Mouse (Mus musculus): Measurements from ENCODE around the gene Amot. TPM values are rescaled to one million over a fixed set of nuclear protein-coding genes. Genes with fewer than 3 reads are reported as not detected.
A peak's percentile ranks its signal among the peaks of the same experiment; 100 is the strongest.

The Amot gene
- 17.7 and 25.5 TPM in 2 replicates for polyA plus RNA-seq (2016; fragmentation: Nextera tagmentation; extraction: Ambion mirVana)

- 11% methylated on average over 34 of the region's 34 CpGs for WGBS
- H3K9me3 ChIP-seq, result no peaks in the 10 kb centered on the region
- H3K36me3 ChIP-seq, result no peaks in the 10 kb centered on the region
- peak within 1 kb of the TSS; percentile 61 for H3K4me3 ChIP-seq
- H3K27me3 ChIP-seq (ENCODE audit: insufficient read depth, poor library complexity, severe bottlenecking), result no peaks in the 10 kb centered on the region
- H3K4me1 ChIP-seq, result no peaks in the 10 kb centered on the region
- peak within 1 kb of the TSS; percentile 74 for H3K27ac ChIP-seq
- peak; percentile 93 for DNase-seq (ENCODE audit: low spot score)
Observed at GRCm38 (mm10) chrX:145504717-145505415, at the start of gene Amot. Amot (minus strand) TSS chrX:145505181.

- Histone ChIP-seq H3K4me1 (no peaks in the 10 kb centered on the region), H3K27ac (no peak overlapping the region), H3K4me3 (no peak overlapping the region), H3K27me3 (ENCODE audit: insufficient read depth, poor library complexity, severe bottlenecking) (no peaks in the 10 kb centered on the region), H3K36me3 (no peaks in the 10 kb centered on the region), H3K9me3 (no peaks in the 10 kb centered on the region)
- WGBS, result 77% methylated on average over 3 of the region's 3 CpGs
- DNase-seq (ENCODE audit: low spot score), result no peak
Observed at GRCm38 (mm10) chrX:145545060-145545459, 40.1 kb upstream of the Amot start.

DNA sequence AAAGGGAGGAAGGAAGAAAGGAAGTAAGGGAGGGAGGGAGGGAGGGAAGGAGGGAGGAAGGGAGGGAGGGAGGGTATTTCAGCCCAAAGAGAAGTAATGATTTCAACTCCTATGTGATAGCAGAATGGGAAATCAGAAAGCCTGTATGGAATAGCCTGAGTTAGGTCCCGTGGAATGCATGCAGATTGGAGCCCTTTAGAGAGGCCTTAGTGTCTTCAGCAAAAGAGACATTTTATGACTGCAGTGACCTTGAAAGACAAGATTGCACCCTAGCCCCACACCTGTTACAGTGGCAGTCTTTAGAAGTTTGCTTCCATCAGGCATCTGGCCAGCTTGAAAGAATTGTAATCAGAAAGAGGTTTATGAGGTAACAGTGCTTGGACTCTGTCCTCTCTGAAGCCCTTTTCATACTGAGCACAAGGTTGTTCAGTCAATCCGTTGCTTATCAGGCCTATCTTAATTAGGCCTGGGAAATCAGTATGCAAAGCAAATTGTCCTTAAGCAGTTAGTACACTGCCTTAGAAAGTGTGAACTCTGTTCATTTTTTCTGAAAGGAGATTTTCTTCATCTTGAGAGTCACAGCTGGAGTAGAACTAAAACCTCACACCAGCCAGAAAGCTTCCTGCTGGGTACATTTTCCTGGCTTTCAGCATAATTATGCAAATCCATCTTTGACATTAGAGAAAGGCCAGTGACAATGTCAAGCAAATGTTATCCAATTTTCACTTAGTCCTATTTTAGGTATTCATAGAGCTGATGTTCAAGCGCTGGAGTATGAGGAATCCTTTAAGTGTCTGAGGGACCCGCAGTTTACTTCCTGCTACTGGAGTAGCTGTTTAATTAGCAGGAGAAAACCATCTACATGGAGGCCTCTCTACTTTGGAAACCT lies 38.9 kb upstream of the Amot start:
- H3K4me3 ChIP-seq, result no peak overlapping the region
- DNase-seq (ENCODE audit: low spot score), result no peak
- H3K9me3 ChIP-seq, result no peaks in the 10 kb centered on the region
- no peaks in the 10 kb centered on the region for H3K27me3 ChIP-seq (ENCODE audit: insufficient read depth, poor library complexity, severe bottlenecking)
- H3K36me3 ChIP-seq, result no peaks in the 10 kb centered on the region
- H3K27ac ChIP-seq, result no peak overlapping the region
- 62% methylated on average over 4 of the region's 4 CpGs for WGBS
- H3K4me1 ChIP-seq, result no peaks in the 10 kb centered on the region

GRCm38 (mm10) chrX:145541050-145541449 lies 36.1 kb upstream of the Amot start:
- Histone ChIP-seq H3K4me1 (no peaks in the 10 kb centered on the region), H3K27ac (no peak overlapping the region), H3K9me3 (no peaks in the 10 kb centered on the region), H3K4me3 (no peak overlapping the region), H3K36me3 (no peaks in the 10 kb centered on the region), H3K27me3 (ENCODE audit: insufficient read depth, poor library complexity, severe bottlenecking) (no peaks in the 10 kb centered on the region)
- no peak for DNase-seq (ENCODE audit: low spot score)
- 84% methylated on average over 1 of the region's 1 CpGs for WGBS

GRCm38 (mm10) chrX:145540321-145540720 lies 35.3 kb upstream of the Amot start:
- Histone ChIP-seq H3K9me3 (no peaks in the 10 kb centered on the region), H3K27me3 (ENCODE audit: insufficient read depth, poor library complexity, severe bottlenecking) (no peaks in the 10 kb centered on the region), H3K4me1 (no peaks in the 10 kb centered on the region), H3K36me3 (no peaks in the 10 kb centered on the region), H3K4me3 (no peak overlapping the region), H3K27ac (no peak overlapping the region)
- no peak for DNase-seq (ENCODE audit: low spot score)
- 89% methylated on average over 1 of the region's 1 CpGs for WGBS

GRCm38 (mm10) chrX:145529602-145530001 lies 24.6 kb upstream of the Amot start:
- Histone ChIP-seq H3K27ac (no peak overlapping the region), H3K4me1 (no peaks in the 10 kb centered on the region), H3K36me3 (no peaks in the 10 kb centered on the region), H3K4me3 (no peak overlapping the region), H3K9me3 (no peaks in the 10 kb centered on the region), H3K27me3 (ENCODE audit: insufficient read depth, poor library complexity, severe bottlenecking) (no peaks in the 10 kb centered on the region)
- WGBS, result 69% methylated on average over 1 of the region's 1 CpGs
- DNase-seq (ENCODE audit: low spot score), result no peak

GRCm38 (mm10) chrX:145516322-145517066 lies 11.5 kb upstream of the Amot start:
- H3K27ac ChIP-seq, result no peak overlapping the region
- no peaks in the 10 kb centered on the region for H3K27me3 ChIP-seq (ENCODE audit: insufficient read depth, poor library complexity, severe bottlenecking)
- no peaks in the 10 kb centered on the region for H3K4me1 ChIP-seq
- WGBS, result 63% methylated on average over 10 of the region's 10 CpGs
- H3K9me3 ChIP-seq, result no peaks in the 10 kb centered on the region
- no peak overlapping the region for H3K4me3 ChIP-seq
- no peak for DNase-seq (ENCODE audit: low spot score)
- H3K36me3 ChIP-seq, result no peaks in the 10 kb centered on the region

GRCm38 (mm10) chrX:145515498-145516158 lies 10.6 kb upstream of the Amot start:
- Histone ChIP-seq H3K4me1 (no peaks in the 10 kb centered on the region), H3K4me3 (no peak overlapping the region), H3K27ac (no peak overlapping the region), H3K36me3 (no peaks in the 10 kb centered on the region), H3K27me3 (ENCODE audit: insufficient read depth, poor library complexity, severe bottlenecking) (no peaks in the 10 kb centered on the region), H3K9me3 (no peaks in the 10 kb centered on the region)
- DNase-seq (ENCODE audit: low spot score), result no peak
- 57% methylated on average over 9 of the region's 9 CpGs for WGBS

DNA sequence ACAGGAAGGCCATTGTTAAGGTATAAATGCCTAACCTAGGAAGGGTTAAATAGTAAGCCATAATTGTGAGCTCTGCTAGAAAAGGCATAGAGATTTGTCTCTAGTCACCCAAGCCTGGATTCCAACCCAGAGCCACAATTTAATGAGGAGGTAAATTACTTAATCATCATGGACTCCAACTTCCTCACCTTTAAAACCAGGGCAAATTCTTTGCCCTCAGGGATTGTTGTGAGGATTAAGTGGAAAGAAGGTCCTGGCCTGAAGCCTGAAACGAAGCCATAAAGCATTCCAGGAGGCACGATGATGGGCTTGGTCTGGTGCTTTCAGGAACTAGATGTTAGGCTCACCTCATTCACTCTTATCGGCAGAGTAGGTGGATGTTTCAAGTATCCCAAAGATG lies 5.7 kb upstream of the Amot start:
- Histone ChIP-seq H3K4me3 (no peak overlapping the region), H3K27ac (no peak overlapping the region), H3K9me3 (no peaks in the 10 kb centered on the region), H3K36me3 (no peaks in the 10 kb centered on the region), H3K27me3 (ENCODE audit: insufficient read depth, poor library complexity, severe bottlenecking) (no peaks in the 10 kb centered on the region), H3K4me1 (no peaks in the 10 kb centered on the region)
- WGBS, result 58% methylated on average over 3 of the region's 3 CpGs
- DNase-seq (ENCODE audit: low spot score), result no peak

- 12% methylated on average over 14 of the region's 14 CpGs for WGBS
- Histone ChIP-seq H3K4me3 (peak overlapping the region; percentile 61), H3K9me3 (no peaks in the 10 kb centered on the region), H3K27ac (peak overlapping the region; percentile 74), H3K36me3 (no peaks in the 10 kb centered on the region), H3K4me1 (no peaks in the 10 kb centered on the region), H3K27me3 (ENCODE audit: insufficient read depth, poor library complexity, severe bottlenecking) (no peaks in the 10 kb centered on the region)
- peak; percentile 92 for DNase-seq (ENCODE audit: low spot score)
Observed at GRCm38 (mm10) chrX:145505457-145506201, 648 bp upstream of the Amot start.

DNA sequence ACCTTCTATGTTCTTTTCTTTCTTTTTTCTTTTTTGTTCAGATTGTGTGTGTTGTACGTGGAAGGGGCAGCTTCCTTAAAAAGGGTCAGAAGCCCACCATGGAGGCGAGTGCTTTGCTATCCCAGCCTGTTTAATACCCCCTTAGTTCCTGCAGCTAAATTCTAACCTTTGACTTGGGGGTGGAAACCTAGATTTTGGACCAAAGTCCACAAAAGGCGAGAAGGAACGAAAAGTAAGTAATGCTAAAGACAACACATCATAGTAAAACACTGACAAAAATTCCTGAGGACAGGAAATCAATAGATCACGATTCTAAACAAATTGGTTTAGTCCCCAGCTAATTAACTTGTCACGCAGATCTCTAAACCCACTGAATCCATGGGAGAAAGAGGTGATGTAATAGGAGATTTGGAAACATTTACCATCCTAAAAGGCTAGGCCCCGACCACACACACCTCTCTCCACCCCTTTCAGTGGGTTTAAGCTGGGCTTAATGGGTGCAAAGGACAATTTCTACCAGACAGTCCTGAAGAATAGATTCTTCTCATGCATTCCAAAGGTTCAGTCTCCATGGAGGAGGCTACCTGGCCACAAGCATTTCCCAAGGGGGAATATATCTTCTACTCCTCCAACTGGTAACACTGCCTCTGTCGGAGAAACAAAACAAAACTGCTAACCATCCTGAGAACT lies 3.2 kb downstream of the Amot start:
- no peaks in the 10 kb centered on the region for H3K27me3 ChIP-seq (ENCODE audit: insufficient read depth, poor library complexity, severe bottlenecking)
- no peak overlapping the region for H3K4me3 ChIP-seq
- no peak for DNase-seq (ENCODE audit: low spot score)
- 69% methylated on average over 8 of the region's 8 CpGs for whole genome bisulfite sequencing
- H3K36me3 ChIP-seq, result no peaks in the 10 kb centered on the region
- no peaks in the 10 kb centered on the region; the same call in 1 of the 2 replicates for H3K4me1 ChIP-seq
- H3K27ac ChIP-seq, result no peak overlapping the region
- H3K9me3 ChIP-seq, result no peaks in the 10 kb centered on the region
